Mouse (Mus musculus) neutrophil, adult 5-6 weeks (primary cell): ENCODE results near the gene Tmem270. TPM values are rescaled to one million over a fixed set of nuclear protein-coding genes. Genes with fewer than 3 reads are reported as not detected.

Experiments
- total RNA-seq: library from RNA; stranded (forward); fragments of 200-1000 nt; gene quantifications from 2 replicates; pipeline ENCODE4 v1.2.3, GENCODE M21; 2017

Gene Tmem270
- total RNA-seq, 1 experiment from 2014 or later, result not detected

Other genes with a start within 250 kb of the Tmem270 start
- 5.4 and 6.3 TPM in 2 replicates for gene Limk1, start 218.1 kb downstream of the Tmem270 start, total RNA-seq
- gene Eln, start 159.4 kb downstream of the Tmem270 start, total RNA-seq, result not detected in 2 replicates
- not detected in 2 replicates for gene Cldn13, start 8.8 kb upstream of the Tmem270 start, total RNA-seq
- gene Mettl27, start 25.6 kb upstream of the Tmem270 start, total RNA-seq, result 0.86 and 2.2 TPM in 2 replicates
- gene Cldn4, start 40.2 kb upstream of the Tmem270 start, total RNA-seq, result 0.23 and 0.25 TPM in 2 replicates
- gene Cldn3, start 79.5 kb upstream of the Tmem270 start, total RNA-seq, result not detected in 2 replicates
- gene Abhd11, start 102.4 kb upstream of the Tmem270 start, total RNA-seq, result 28.6 and 32.2 TPM in 2 replicates
- 3.8 and 4.9 TPM in 2 replicates for gene Stx1a, start 116.7 kb upstream of the Tmem270 start, total RNA-seq
- gene Dnajc30, start 157.5 kb upstream of the Tmem270 start, total RNA-seq, result 8.1 and 8.7 TPM in 2 replicates
- 67.6 and 68.1 TPM in 2 replicates for gene Bud23, start 158.2 kb upstream of the Tmem270 start, total RNA-seq
- gene Vps37d, start 171.5 kb upstream of the Tmem270 start, total RNA-seq, result not detected in 2 replicates
- not detected in 2 replicates for gene Mlxipl, start 183.2 kb upstream of the Tmem270 start, total RNA-seq
- gene Tbl2, start 242.9 kb upstream of the Tmem270 start, total RNA-seq, result 7.4 and 9.3 TPM in 2 replicates